Mouse (Mus musculus): Measurements from ENCODE around the gene Ftsj3.

Gene Ftsj3

DNA sequence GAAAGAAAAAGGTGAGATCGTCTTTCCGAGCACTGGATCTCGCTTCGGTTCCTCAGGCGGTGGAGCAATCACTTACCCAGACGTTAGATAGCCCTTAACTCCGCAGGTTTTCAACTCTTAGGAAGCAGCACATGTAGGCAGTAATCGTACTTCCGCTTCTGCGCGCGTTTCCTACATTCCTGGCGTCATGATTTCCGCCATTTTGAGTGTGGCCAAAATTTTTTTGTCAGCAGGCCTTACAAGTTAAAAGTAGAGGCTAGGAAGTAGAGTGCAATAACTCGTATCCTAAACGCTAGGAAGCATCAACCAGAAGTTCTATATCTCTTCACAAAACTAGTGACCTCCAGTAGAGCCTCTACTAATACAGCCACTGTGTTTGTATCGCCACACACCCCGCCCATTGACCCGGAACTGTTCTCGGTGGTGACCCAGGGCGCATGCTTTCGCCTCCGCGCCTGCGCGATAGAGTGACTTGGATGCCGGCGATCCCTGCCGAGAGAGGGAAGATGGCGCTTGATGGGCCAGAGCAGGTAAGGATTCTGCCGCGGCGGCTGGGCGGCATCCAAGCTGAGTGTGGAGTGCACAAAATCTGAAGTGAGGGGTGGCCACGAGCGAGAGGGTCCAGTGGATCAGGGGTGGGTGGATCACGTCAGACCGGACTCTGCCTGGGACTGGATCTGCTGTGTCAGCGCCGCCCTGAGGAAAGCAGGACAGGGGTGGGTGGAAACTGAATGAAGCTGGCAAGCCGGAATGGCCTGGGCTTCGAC is at the start of gene Ftsj3, which contains the start of gene Psmc5:
Ftsj3 (minus strand) TSS at position 395 of the 767 bp plus-strand sequence.
Psmc5 (plus strand) TSS at position 470 of the 767 bp plus-strand sequence.
- ChIA-PET CTCF (interaction anchor here (0.7 to 1.5 kb wide), 10 partner anchors 12 to 172 kb away, joined by 3 to 10 read pairs (median 5); partner anchors contain the start of genes Tcam1 (in 2 of the 4), Map3k3 (in 1 of the 4) and Smarcd2 (in 1 of the 4)), POLR2A (interaction anchor here (0.6 to 12.0 kb wide), 48 partner anchors 9 to 1967 kb away, joined by 3 to 172 read pairs (median 4); partner anchors contain the start of genes Smarcd2 (in 4 of the 4), Ccdc47 (in 3 of the 4), Ddx42 (in 3 of the 4) and Tcam1 (in 2 of the 4))

DNA sequence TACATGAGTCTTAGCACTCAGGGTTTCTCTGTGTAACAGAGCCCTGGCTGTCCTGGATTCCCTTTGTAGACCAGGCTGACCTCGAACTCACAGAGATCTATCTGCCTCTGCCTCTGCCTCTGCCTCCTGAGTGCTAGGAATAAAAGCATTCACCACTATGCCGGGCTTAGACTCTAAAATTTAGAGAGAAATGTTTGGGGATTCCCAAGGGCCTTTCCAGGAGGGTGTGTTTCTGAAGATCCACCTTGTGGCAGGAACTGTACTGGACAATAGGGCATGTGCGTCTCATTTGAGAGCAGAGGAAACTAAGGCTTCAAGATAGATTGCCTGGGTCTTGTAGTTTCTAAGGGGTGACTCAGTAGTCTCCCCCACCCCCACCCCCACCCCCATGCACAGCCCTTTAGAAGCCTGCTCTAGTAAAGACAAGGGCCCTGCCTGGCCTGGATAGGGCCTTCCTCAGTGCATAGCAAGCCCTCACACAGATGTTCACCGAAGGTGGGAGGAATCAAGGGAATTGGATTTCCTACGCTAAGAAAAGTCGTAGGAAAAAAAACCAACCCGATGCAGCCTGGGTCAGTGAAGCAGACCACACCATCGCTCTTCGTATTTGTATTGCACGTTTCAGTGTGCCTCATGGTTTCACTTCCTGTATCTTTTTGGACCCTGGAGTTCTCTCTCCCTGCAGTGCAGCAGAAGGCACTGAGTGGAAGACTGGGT is 49.6 kb upstream of the Ftsj3 start:
- CTCF ChIA-PET: no interaction called here
- POLR2A ChIA-PET: interaction anchor here in 2 of 4 experiments (0.5 to 0.9 kb wide), 2 partner anchors 12 to 112 kb away, joined by 3 to 6 read pairs; no protein-coding TSS in a partner anchor

DNA sequence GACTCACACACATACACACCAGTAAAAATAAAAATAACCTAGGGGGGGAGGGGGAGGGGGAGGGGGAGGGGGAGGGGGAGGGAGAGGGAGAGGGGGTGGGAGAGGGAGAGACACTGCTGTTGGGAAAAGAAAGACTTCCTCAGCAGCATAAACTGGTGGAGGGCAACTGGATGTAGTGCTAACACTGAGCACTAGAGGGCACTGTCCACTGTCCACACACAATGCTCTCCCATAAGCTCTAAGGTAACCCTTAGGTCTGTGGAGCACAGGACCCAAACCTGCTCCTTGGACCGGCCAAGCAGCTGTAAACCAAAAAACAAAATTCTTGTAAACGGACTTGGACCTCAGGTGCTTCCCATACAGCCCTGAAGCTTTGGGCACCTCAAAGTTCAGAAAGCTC is 46.8 kb upstream of the Ftsj3 start:
- ChIA-PET POLR2A (interaction anchor here in 3 of 4 experiments (0.5 to 1.8 kb wide), 9 partner anchors 11 to 219 kb away, joined by 3 to 5 read pairs (median 3); partner anchors contain the start of gene Map3k3 (in 1 of the 3)), CTCF (interaction anchor here (0.5 to 2.5 kb wide), 48 partner anchors 9 to 1773 kb away, joined by 3 to 16 read pairs (median 4); partner anchors contain the start of genes Tcam1 (in 2 of the 4), Cd79b (in 1 of the 4), Map3k3 (in 1 of the 4) and Prr29 (in 1 of the 4))

DNA sequence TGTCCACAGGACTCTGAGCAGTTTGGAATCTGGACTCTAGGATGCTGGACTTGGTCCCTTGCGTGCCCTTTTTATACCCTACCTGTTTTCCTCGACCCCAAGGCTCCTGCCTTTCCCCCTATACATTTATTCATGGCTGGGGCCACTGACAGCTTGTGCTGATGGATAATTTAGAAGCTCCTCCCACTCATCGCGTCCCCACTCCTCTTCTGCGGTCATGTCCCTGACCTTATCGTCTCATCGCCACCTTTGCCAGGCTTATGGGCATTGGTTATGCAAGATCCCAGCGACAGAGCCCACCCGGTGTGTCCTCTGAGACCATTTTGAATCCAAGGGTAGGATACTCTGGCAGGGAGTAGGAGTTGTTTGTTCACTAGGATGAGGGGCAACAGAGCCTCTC is 45.9 kb upstream of the Ftsj3 start, which contains the start of gene Gh:
Gh (minus strand) TSS at position 101 of the 400 bp plus-strand sequence.
- ChIA-PET CTCF (interaction anchor here in 2 of 4 experiments (1.3 to 2.5 kb wide), 7 partner anchors 11 to 200 kb away, joined by 3 to 16 read pairs (median 8); partner anchors contain the start of genes Cd79b (in 1 of the 2) and Tcam1 (in 1 of the 2)), POLR2A (interaction anchor here in 1 of 4 experiments (1.4 kb wide), 1 partner anchor 27 kb away, joined by 5 read pairs; no protein-coding TSS in a partner anchor)

DNA sequence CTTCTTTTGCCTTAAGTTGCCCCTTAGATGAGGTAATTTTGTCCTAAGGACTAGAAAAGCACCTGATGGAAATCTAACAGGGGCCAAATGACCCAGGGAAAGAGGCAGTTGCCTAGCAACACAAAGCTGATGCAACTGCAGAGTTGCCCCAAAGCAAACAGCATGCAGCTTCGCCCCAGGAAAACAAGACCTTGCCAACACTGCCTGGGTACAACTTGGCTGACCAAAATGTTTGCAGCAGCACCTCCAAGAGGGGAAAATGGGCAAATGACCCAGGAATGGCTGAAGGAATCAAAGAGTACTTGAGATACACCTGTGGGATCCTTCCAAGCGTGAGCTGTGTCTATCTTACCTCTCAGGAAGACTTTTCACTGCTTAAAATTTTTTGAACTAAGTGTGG is 36.0 kb upstream of the Ftsj3 start:
- POLR2A ChIA-PET: interaction anchor here in 1 of 4 experiments (0.8 to 1.3 kb wide), 5 partner anchors 19 to 76 kb away, joined by 3 read pairs; partner anchors contain the start of genes Ccdc47 and Smarcd2
- CTCF ChIA-PET: interaction anchor here in 1 of 4 experiments (1.0 to 1.2 kb wide), 2 partner anchors 35 to 364 kb away, joined by 3 to 4 read pairs; no protein-coding TSS in a partner anchor

DNA sequence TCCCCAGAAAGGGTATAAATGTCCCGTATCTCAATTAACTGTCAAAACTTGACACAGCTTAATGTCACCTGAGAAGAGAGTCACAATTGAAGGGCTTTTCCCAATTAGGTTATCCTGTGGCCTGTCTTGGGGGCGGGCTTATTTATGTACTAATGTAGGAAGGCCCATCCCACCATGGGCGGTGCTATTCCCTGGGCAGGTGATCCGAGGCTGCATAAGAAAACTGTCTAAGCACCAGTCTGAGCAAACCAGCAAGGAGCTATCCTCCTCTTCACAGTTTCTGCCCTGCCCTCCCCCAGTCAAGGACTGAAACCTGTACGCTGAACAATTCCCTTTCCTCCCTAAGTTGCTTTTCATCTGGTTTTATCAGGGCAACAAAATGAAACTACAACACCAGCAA is 34.5 kb upstream of the Ftsj3 start:
- ChIA-PET POLR2A (interaction anchor here in 2 of 4 experiments (1.0 to 2.6 kb wide), 3 partner anchors 10 to 17 kb away, joined by 3 to 7 read pairs (median 3); partner anchors contain the start of gene Tcam1 (in 1 of the 2)), CTCF (interaction anchor here in 1 of 4 experiments (0.6 kb wide), 1 partner anchor 675 kb away, joined by 3 read pairs; no protein-coding TSS in a partner anchor)

DNA sequence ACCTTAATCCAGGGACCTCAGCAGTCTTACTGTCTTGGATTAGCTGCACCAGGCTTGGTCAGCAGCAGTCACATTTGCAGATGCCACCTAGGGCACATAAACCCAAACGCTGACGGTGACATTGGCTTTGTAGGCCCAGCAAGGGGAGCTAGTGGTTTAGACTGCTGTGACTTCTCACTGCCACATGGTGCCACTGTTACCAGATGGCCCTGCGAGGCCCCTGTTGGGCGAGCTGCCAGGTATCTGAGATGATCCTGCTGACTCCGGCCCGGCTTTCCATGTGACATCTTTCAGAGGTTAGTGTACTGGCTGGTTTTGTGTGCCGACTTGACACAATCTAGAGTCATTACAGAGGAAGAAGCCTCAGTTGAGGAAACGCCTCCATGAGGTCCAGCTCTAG is 33.5 kb upstream of the Ftsj3 start:
- ChIA-PET CTCF (interaction anchor here in 3 of 4 experiments (0.7 to 1.2 kb wide), 7 partner anchors 8 to 21 kb away, joined by 3 to 5 read pairs (median 4); partner anchors contain the start of gene Tcam1 (in 2 of the 3)), POLR2A (interaction anchor here in 2 of 4 experiments (0.7 to 2.6 kb wide), 4 partner anchors 13 to 68 kb away, joined by 3 to 7 read pairs (median 3); partner anchors contain the start of gene Tcam1 (in 1 of the 2))

DNA sequence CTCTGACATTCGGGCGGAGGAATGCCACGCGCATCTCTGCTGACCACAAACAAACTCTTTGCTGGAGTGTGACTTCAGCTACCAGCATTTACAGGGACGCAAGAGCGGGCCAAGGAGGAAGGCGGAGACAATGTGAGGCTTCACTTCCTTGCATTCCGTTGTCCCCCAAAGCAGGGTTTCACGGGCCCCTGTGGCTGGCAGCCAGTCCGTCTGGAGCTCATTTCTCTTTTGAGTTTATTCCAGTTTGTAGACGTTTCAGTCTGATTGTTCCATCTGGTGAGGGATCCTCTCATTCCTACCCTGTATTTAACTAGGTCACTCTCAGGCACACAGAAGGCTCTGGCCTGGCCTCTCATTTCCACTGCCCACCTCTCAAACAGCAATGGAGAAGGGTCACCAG is 31.1 kb upstream of the Ftsj3 start:
- ChIA-PET CTCF (interaction anchor here (1.0 to 2.4 kb wide), 5 partner anchors 11 to 16 kb away, joined by 3 to 7 read pairs (median 5); no protein-coding TSS in a partner anchor), POLR2A (interaction anchor here in 2 of 4 experiments (0.7 to 4.5 kb wide), 6 partner anchors 11 to 80 kb away, joined by 3 to 38 read pairs (median 4); partner anchors contain the start of genes Tcam1 (in 2 of the 2) and Smarcd2 (in 1 of the 2))

DNA sequence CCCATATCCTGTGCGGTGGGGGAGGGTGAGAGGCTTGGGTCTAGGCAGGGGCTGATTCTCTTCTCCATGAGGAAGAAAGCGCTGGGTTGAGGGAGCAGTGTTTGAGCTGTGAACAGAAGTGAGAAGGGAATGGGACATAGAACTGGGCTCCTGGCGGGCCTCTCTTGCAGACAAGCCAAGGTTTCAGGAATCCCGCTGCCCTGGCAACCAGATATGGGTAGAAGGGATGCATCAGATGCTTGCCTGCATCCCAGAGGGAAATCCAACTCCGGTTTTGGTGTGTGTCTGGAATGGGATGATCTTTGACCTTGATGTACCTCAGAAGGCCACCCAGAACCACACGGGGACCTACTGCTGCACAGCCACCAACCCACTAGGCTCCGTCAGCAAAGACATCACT is 30.3 kb upstream of the Ftsj3 start:
- ChIA-PET CTCF (interaction anchor here in 3 of 4 experiments (0.9 to 1.7 kb wide), 5 partner anchors 10 to 43 kb away, joined by 3 to 7 read pairs (median 5); partner anchors contain the start of gene Tcam1 (in 1 of the 3)), POLR2A (interaction anchor here in 2 of 4 experiments (0.8 to 4.5 kb wide), 5 partner anchors 10 to 23 kb away, joined by 3 to 38 read pairs (median 5); partner anchors contain the start of genes Tcam1 (in 2 of the 2) and Smarcd2 (in 1 of the 2))

DNA sequence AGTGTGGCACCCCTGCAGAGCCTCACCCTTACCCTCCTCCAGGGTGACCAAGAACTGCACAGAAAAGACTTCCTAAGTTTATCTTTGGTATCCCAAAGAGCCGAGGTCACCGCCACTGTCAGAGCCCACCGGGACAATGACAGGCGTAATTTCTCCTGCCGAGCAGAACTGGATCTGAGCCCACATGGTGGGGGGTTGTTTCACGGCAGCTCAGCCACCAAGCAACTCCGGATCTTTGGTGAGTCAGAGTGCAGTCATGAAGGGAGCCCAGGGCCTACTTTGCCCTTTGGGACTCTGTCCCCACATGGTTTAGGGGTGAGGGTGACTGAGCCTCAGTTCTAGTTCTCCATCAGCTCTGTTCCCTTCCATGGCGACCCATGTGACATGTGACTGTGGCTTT is 28.2 kb upstream of the Ftsj3 start:
- ChIA-PET POLR2A (interaction anchor here in 2 of 4 experiments (1.3 to 4.5 kb wide), 3 partner anchors 10 to 23 kb away, joined by 3 to 38 read pairs (median 4); partner anchors contain the start of genes Smarcd2 (in 2 of the 2) and Tcam1 (in 1 of the 2)), CTCF (interaction anchor here in 1 of 4 experiments (1.2 kb wide), 1 partner anchor 8 kb away, joined by 3 read pairs; no protein-coding TSS in a partner anchor)

DNA sequence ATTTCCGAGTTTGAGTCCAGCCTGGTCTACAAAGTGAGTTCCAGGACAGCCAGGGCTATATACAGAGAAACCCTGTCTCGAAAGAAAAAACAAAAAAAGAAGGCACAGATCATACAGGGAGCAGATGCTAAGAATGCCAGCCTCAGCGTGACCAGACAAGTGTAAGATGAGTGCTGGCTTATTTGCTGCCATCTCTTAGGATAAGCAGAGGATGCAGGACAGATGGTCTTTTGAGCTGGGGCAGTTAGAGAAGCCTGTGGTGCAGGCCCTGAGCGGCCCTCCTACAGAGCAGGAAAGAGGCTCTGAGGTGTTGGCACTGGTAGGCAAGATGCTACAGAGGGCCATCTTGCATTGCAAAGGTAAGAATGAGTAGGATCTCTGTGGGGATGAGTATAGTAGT is 27.5 kb upstream of the Ftsj3 start:
- ChIA-PET POLR2A (interaction anchor here in 1 of 4 experiments (0.7 to 1.6 kb wide), 2 partner anchors 22 to 54 kb away, joined by 3 read pairs; no protein-coding TSS in a partner anchor), CTCF (interaction anchor here in 1 of 4 experiments (0.8 kb wide), 1 partner anchor 19 kb away, joined by 3 read pairs; no protein-coding TSS in a partner anchor)

DNA sequence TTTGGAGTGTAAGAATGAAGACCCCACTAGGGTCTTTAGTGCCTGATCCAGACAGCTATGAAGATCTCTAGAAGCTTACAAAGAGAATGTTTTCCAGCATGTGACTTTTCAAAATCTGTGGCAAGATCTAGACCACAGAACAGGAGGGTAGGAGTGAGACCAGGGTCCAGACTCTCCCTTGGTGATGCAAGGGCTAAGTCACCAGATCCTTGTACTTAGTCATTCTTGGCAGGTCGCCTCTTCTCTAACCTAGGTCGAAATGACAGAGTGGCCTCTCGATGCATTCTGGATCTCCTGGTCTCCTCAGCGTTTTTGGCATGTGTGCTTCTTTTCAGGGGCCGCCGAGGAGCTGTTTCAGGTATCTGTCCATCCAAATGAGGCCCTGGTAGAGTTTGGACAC is 26.6 kb upstream of the Ftsj3 start:
- CTCF ChIA-PET: no interaction called here
- POLR2A ChIA-PET: interaction anchor here in 2 of 4 experiments (0.6 to 1.0 kb wide), 2 partner anchors 26 to 197 kb away, joined by 3 to 6 read pairs; no protein-coding TSS in a partner anchor

DNA sequence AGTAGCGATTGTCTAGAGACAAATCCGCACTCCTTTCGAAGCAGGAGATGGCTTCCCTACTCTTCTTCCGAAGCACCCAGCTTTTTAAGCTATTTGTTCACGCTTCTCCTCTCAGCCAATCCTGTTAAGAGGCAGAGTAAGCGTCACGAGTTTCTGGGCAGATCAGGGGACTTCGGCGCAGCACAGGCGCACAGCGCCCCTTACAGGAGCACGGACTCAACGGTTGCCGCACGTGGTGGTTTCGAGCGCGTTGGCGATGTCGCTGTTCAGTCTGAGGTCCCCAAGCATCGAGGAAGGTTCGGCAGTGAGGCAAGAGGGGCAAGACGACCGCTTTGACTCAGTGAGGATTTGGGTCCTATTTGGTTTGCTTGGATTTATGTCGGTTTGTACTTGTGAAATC is 20.6 kb upstream of the Ftsj3 start, which contains the start of gene Tcam1:
Tcam1 (plus strand) TSS at position 219 of the 400 bp plus-strand sequence.
- POLR2A ChIA-PET: interaction anchor here (0.6 to 12.2 kb wide), 47 partner anchors 10 to 512 kb away, joined by 3 to 172 read pairs (median 5); partner anchors contain the start of genes Ddx42 (in 3 of the 4), Ccdc47 (in 2 of the 4), Ftsj3 (in 2 of the 4) and Psmc5 (in 2 of the 4)
- CTCF ChIA-PET: interaction anchor here (0.6 to 2.7 kb wide), 23 partner anchors 8 to 350 kb away, joined by 3 to 10 read pairs (median 3); partner anchors contain the start of genes Ccdc47 (in 1 of the 4), Ftsj3 (in 1 of the 4) and Psmc5 (in 1 of the 4)

DNA sequence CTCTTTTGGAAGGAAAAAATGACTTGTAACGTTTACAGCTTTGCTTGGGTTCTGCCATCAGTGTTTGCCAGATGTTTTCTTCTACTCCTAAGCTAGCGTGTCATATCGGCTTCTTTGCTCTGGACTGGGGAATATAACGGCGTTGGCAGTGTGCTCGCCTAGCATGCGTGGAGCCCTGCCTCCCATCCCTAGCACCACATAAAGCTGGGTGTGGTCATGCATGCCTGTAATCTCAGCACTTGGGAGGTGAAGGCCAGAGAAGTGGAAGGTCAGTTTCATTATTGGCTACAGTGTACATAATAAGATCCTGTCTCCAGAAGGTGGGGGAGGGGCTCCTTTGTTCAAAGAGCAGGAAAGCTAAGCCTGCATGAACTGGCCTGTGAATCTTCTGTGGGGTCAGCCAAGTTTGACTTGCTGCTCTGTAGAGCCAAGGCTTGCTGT is 19.1 kb upstream of the Ftsj3 start:
- ChIA-PET POLR2A (interaction anchor here (0.6 to 12.2 kb wide), 44 partner anchors 8 to 915 kb away, joined by 3 to 172 read pairs (median 4); partner anchors contain the start of genes Ccdc47 (in 3 of the 4), Ddx42 (in 3 of the 4), Ftsj3 (in 2 of the 4) and Psmc5 (in 2 of the 4)), CTCF (interaction anchor here (0.6 to 2.7 kb wide), 8 partner anchors 18 to 448 kb away, joined by 3 to 10 read pairs (median 5); no protein-coding TSS in a partner anchor)

DNA sequence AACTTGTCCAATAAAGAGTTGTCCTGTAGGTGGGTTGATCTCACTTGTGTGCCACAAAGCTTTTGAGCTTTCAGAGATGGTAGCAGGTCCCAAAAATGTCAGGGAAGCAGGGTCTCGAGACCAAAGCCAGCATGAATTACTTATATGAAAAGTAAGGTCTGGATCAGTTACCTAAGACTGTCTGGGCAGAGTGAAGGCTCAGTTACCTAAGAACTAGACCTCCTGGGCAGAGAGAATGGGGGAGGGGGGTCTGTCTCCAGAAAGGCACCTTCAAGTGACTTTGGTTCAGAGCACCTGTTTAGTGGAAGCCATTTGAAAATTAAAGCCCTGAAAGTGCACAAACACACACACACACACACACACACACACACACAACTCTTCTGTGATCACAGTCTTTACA is 18.5 kb upstream of the Ftsj3 start:
- ChIA-PET POLR2A (interaction anchor here (0.7 to 12.2 kb wide), 24 partner anchors 8 to 429 kb away, joined by 3 to 172 read pairs (median 4); partner anchors contain the start of genes Ddx42 (in 2 of the 4), Ftsj3 (in 2 of the 4), Psmc5 (in 2 of the 4) and Ccdc47 (in 1 of the 4)), CTCF (interaction anchor here in 3 of 4 experiments (0.6 to 2.7 kb wide), 3 partner anchors 18 to 125 kb away, joined by 5 to 10 read pairs (median 8); no protein-coding TSS in a partner anchor)

DNA sequence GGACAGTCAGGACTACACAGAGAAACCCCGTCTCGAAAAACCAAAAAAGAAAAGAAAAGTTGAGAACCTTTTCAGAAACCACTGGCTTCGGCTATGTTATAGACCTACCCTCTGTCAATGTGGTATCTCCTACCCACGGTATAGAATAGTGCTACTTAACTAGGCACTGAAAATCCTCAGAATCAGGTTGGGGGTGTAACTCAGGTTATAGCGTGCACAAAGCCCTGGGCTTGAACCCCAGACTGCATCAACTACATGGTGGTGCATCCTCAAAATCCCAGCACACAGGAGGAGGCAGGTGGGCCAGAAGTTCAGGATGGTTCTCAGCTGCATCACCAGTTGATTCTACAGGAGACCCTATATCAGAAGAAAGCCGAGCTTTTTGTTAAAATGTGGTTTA is 17.9 kb upstream of the Ftsj3 start:
- POLR2A ChIA-PET: interaction anchor here in 3 of 4 experiments (0.6 to 12.2 kb wide), 21 partner anchors 11 to 1911 kb away, joined by 3 to 172 read pairs (median 6); partner anchors contain the start of genes Ccdc47 (in 2 of the 3), Ddx42 (in 2 of the 3), Ern1 (in 2 of the 3) and Ftsj3 (in 2 of the 3)

More for the DNA sequence above, 17.9 kb upstream of the Ftsj3 start:
- CTCF ChIA-PET: interaction anchor here in 1 of 4 experiments (1.3 kb wide), 1 partner anchor 17 kb away, joined by 8 read pairs; no protein-coding TSS in a partner anchor

Measured in embryonic stem cell, embryonic (primary cell).